Mouse (Mus musculus): ENCODE results near the gene Col6a2. TPM values are rescaled to one million over a fixed set of nuclear protein-coding genes. Genes with fewer than 3 reads are reported as not detected.
A peak's percentile ranks its signal among the peaks of the same experiment; 100 is the strongest.

Col6a2 gene
- total and polyA plus RNA-seq, 3 experiments, result 27.6 to 47.6 (median 44.6) TPM

DNA sequence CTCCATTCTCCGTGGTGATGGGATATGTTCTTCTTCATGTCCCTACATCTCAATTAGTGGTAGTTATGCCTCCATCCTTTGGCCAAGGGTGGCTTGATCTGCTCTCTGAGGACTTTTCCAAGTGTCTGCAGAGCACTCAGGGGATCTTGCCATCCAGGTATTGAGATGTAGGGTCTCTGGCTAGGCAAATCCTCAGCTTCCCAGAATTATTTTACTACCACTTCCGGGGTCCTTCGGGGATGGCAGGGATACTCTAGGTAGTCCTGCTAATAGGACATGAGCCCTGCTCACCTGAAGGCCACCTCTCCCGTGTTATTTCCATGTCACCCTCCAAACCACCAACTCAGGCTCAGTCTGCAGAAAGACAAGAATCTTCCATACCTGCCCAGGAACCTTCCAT lies 13.2 kb upstream of the Col6a2 start:
- DNase-seq, result no peak

DNA sequence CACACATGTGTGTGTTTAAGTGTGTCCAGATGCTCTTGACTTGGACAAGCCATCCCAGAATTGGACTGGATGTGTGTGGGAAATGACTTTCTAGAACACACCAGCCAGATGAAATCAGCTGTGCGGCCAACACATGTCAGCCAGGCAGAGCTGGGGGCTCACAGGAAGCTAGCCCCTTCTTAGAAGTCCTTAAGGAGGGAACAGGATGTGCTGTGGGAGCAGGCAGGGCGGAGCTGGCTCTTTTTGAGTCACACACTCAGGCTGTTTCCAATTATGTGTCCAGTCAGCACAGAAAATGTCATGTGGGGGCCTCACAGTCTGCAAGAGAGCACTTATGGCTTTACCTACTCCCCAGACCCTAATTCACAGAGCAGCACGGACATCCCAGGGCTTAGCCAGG lies 12.6 kb upstream of the Col6a2 start:
- DNase-seq, result no peak

DNA sequence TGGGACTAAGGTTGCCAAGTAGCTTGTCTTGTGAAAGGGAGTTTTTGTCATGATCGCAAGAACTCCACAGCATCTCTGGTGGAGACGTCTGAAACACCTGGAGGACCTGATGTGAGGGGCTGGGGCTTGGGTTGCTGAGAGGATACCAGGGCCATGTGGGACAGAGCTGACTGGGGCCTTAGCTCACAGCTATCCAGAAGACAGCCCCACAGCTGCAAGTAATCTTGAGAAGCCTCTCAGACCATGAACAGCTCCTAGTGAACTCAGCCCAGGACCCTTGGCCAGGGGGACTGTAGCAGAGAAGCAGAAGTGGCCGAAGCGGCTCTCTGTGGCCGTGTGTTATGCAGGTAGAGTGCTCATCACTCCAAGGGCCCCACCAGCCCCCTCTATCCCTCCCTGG lies 11.2 kb upstream of the Col6a2 start:
- no peak for DNase-seq

GRCm38 (mm10) chr10:76634094-76634571 lies 10.7 kb upstream of the Col6a2 start:
- DNase-seq, result peak; percentile 15

DNA sequence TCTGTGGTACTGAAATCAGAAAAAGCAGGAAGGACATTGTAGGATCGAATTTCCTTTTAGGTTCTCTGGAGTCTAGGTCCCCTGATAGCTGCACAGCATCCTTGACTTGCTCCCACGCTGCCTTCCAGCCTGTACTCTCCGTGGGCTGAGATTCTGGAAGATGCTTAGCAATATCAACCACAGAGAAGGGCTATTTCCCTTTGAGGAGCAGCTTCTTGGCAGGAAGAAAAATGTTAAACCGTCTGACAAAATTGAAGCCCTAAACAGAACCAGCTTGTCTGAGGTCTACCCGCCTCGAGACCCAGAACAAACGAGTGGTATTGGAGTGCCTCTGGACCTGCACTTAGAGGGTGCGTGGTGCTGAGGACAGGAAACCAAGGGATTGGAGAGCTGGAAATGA lies 9.2 kb upstream of the Col6a2 start:
- no peak for DNase-seq

DNA sequence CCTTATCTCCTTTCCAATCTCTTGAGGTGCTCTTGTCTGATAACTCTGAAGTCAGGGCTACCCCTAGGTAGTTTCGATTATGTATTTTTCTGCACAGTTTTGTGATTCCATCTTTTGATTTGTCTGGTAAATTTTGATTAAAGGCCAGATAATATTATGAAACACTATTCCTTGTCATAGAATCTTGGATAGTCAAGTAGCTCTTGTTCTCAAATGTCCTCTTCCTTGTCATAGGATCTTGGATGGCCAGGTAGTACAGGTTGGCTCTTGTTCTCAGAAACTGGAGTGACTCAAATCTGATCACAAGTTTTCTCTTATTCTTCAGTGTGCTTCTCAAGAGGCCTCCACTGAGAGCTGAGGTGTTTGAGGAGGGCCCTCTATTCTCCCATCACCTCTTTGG lies 7.2 kb upstream of the Col6a2 start:
- no peak for DNase-seq

DNA sequence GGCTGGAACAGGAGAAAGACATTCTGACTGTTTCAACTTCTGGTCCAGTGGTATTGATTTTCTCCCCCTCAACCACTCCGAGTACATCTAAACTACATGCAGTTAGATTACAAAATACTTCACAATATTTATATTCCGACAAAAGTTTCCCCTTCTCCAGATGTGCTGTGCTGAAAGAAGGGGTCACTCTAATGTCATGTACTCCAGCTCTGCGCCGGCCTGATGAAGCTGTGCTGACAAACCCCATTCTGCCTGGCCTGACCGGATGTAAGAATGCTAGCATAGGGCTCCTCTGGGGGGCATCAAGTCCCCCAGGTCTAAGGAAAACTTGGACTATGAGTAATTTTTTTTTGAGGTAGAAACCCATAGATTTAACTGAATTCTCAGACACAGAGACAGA lies 4.3 kb upstream of the Col6a2 start:
- DNase-seq, result no peak

DNA sequence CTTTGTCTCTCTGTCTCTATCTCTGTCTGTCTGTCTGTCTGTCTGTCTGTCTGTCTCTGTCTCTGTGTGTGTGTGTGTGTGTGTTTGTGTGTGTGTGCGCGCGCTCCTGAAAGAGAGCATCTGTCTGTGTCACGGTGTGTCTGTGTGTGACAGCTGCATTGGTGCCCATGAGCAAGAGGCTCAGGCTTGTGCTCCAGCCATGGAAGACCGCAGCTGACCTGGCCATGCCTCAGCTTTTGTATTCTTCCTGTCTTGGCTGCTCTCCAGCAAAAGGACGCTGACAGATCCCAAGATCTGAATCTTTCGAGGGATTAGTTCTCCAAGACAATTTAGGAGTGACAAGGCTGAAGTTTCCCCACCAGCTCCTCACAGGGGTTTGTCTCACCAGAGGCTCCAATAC lies 1.5 kb upstream of the Col6a2 start:
- DNase-seq, result no peak

DNA sequence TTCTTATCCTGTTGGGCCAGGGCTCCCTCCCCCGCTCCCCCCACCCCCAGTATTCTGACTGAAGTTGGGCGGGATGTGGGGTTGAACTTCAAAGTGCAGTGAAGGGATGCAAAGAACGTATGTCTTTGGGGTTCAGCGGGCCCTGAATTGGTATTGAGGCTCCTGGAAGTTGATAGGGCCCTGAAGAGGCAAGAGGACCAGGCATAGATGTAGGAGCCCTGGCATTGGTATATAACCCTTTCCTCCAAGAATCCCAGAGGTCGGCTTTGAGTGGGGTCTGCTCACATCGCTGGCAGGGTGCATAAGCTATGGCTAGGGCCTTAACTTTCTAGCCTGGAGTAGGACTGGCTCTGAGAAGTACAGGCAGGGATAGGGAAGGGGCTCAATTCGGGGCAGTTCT lies 304 bp upstream of the Col6a2 start:
- no peak for DNase-seq

DNA sequence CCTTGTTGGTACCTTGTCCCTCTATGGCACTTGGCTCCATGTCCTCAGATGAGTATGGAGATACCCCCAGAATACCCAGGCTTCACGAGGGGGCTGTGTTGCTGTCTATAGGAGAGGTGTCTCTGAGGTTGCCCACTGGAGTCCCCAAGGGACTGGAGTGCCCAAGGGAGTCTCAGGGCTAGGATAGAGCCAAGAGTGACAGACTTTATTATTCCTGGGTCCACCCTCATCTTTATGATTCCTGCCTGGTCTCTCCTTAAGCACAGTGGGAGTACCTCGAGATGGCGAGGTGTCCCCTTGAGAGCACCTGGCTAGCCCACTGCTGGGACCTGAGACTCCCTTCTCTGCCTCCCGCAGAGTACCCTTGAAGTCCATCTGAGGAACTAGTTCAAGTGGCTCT lies 1.0 kb downstream of the Col6a2 start:
- no peak for DNase-seq

DNA sequence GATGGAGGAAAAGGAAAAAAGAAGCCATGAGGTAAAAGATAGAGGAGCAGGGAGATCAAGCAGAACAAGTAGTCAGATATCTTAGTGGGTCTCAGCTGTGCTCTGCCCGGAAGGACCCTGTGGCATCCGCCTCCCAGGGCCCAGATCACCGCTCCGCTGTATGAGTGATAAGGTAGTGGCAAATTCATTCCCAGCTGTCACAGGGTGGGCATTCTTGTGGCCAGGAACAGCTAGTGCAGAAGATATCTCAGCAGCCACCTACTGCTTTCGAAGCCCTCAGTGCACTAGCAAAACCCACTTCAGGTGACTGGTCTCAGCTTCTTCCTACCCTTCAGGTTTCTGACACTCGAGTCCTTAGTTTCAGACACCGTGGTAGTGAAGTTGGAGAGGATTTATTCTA lies 11.0 kb downstream of the Col6a2 start:
- no peak for DNase-seq

DNA sequence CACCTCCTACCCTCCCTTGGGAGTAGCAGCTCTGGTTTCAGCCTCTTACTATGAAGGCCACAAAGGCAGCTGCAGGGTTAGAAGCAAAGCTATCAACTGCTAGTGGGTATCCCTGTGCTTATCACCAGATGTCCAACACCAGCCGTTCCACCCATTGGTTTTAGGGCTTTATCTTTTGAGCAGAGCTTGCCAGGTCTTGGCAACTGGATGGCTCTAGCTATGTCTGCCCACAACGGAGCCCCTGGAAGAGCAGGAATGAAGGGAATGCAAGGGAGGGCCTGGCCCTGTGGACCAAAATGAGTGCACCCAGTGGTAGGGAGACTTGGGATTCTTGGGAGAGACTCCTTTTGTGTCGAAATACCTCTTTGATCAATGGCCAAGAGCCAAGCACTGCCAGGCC lies 20.7 kb downstream of the Col6a2 start:
- no peak for DNase-seq

GRCm38 (mm10) chr10:76596338-76596737 lies 27.1 kb downstream of the Col6a2 start:
- no peak for DNase-seq

DNA sequence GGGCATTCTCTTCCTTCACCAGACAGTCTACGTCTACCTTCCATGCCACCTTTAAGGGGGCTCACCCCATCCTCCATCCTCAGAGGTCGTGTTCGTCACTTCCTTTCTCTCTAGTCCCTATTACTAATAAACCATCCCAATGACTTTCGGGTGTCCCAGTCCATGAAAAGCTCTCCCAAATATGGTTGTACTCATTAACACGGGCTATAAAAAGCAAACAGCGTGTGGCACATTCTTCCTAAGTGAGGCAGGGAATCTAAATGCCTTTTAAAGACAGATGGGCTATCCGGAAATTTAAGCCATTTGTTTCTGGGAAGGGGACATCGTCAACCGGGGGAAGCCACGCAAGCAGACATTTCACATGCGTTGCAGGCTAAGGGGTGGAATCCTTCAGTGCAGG lies 33.2 kb downstream of the Col6a2 start:
- DNase-seq, result no peak

GRCm38 (mm10) chr10:76586190-76586589 lies 37.2 kb downstream of the Col6a2 start:
- DNase-seq, result no peak

- DNase-seq, result no peak
These were observed 39.3 kb downstream of the Col6a2 start for GRCm38 (mm10) chr10:76584138-76584537.

- no peak for DNase-seq
These were observed 46.5 kb downstream of the Col6a2 start for GRCm38 (mm10) chr10:76576920-76577319.

- peak; percentile 6 for DNase-seq
These were observed 48.1 kb downstream of the Col6a2 start, which contains the start of gene Ftcd for GRCm38 (mm10) chr10:76575374-76575773. Ftcd (plus strand) TSS chr10:76575648.

DNA sequence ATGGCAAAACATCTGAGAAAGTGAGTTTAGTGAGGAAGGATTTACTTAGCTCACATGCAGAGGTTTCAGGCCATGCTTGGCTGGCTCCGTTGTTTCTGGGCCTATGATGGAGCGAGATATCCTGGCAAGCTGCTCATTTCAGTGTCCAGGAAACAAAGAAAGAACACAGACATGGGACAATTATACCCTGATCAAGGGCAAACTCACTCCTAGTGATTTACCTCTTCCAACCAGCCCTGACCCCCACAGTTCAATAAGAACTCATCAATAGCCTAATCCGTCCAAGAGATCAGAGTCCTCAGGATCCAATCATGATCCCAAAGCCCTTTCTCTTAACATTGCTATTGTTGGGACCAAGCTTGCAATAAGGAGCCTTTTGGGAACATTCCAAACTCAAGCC lies 51.3 kb downstream of the Col6a2 start:
- DNase-seq, result no peak

DNA sequence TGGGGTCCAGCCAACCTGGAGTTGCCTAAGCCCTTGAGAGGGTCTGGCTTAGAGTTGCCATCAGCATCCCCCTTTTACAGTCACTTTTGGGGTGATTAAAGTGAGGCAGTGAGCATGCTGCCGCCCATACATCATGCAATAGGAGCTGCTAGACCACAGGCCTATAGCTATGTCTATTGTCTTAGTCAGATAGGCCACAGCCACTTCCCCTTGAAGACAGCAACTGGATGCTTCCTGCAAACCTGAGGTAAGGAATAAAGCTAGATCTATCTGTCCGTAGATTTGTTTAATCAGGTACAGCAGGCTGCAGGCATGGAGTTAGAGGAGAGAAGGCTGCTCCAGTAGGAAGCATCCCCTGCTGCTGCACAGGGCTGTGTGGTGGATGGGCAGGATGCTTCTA lies 52.4 kb downstream of the Col6a2 start:
- DNase-seq, result no peak

GRCm38 (mm10) chr10:76569996-76570685 lies 53.3 kb downstream of the Col6a2 start:
- no peak for DNase-seq

DNA sequence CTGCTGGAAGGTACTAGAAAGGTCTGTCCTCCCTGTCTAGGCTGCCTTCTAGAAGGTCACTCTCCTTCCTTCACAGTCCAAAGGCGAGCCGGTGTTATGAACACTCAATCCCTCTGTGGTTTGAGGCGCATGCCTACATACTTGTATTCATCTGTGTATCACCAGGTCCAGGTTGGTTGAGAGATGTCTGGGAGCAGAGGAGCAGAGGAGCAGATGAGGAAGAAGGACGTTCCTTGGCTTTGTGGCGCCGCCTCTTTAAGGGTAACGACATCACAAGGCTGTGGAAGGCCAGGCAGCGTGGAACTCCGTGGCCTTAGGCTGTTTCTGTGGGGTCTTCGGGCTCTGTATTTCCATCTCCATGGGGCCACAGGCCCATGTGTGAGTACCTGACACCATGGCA lies 61.5 kb downstream of the Col6a2 start, which contains the start of gene Spatc1l:
Gene Spatc1l, plus strand, starts transcription at position 301 of the 400 bp plus-strand sequence.
- DNase-seq, result no peak

- no peak for DNase-seq
These were observed 69.4 kb downstream of the Col6a2 start for GRCm38 (mm10) chr10:76554061-76554460.

- DNase-seq, result no peak
These were observed 71.9 kb downstream of the Col6a2 start for GRCm38 (mm10) chr10:76551556-76551955.

Data from adrenal gland, adult 2 months (tissue).